Mouse (Mus musculus) duodenum, adult 2 months (tissue): ENCODE results near the gene Col6a1. TPM values are rescaled to one million over a fixed set of nuclear protein-coding genes. Genes with fewer than 3 reads are reported as not detected.

Experiments
- polyA plus RNA-seq: library from polyadenylated mRNA; depleted of rRNA; stranded (reverse); fragments of >200 nt; gene quantifications from 2 replicates; pipeline ENCODE4 v1.2.3, GENCODE M21; 2012; ENCODE audit warnings: low replicate concordance; rRNA removed

Gene Col6a1
- polyA plus RNA-seq = 50.0 and 54.9 TPM in 2 replicates

GRCm38 (mm10) chr10:76725682-76726285 lies at the start of gene Col6a1:
Gene Col6a1, minus strand, starts transcription at chr10:76726168.

Other genes with a start within 250 kb of the Col6a1 start
- 7.3 and 24.3 TPM in 2 replicates for gene Lss, start 194.6 kb downstream of the Col6a1 start, polyA plus RNA-seq
- not detected in 2 replicates for gene Spatc1l, start 163.9 kb downstream of the Col6a1 start, polyA plus RNA-seq
- 0.04 TPM in 1 of 2 replicates, not detected in the other for gene Ftcd, start 150.5 kb downstream of the Col6a1 start, polyA plus RNA-seq
- 77.2 and 77.4 TPM in 2 replicates for gene Col6a2, start 102.5 kb downstream of the Col6a1 start, polyA plus RNA-seq
- 3.8 and 3.9 TPM in 2 replicates for gene Pcbp3, start 235.7 kb upstream of the Col6a1 start, polyA plus RNA-seq